Mouse (Mus musculus) hindbrain, embryonic 12.5 days (tissue): ENCODE data around the gene F2r. TPM values are rescaled to one million over a fixed set of nuclear protein-coding genes. Genes with fewer than 3 reads are reported as not detected.

ENCODE experiments used
- ATAC-seq: fragments of 200-750 bp; cut with Nextera tagmentation; 2 replicates; pipeline ENCODE4 v1.8.0; 2017; ENCODE audit warnings: moderate TSS enrichment; ENCODE audit not compliant: low FRiP score
- H3K27ac ChIP-seq: fragments of 300-500 bp; sonication (generic); 2 replicates; pipeline ENCODE4 v1.5.1; 2016; ENCODE audit warnings: mild to moderate bottlenecking
- H3K27me3 ChIP-seq: fragments of 300-500 bp; sonication (generic); 2 replicates; pipeline ENCODE4 v1.6.1; 2016; ENCODE audit warnings: mild to moderate bottlenecking
- H3K36me3 ChIP-seq: fragments of 300-500 bp; sonication (generic); 2 replicates; pipeline ENCODE4 v1.6.1; 2016; ENCODE audit warnings: mild to moderate bottlenecking
- H3K4me1 ChIP-seq: fragments of 300-500 bp; sonication (generic); 2 replicates; pipeline ENCODE4 v1.6.1; 2016
- H3K4me2 ChIP-seq: fragments of 300-500 bp; sonication (generic); replicated peaks from 2 replicates; pipeline ENCODE4 v1.6.1; 2016; ENCODE audit warnings: mild to moderate bottlenecking
- H3K4me3 ChIP-seq: fragments of 300-500 bp; sonication (generic); 2 replicates; pipeline ENCODE4 v1.5.1; 2016; ENCODE audit warnings: mild to moderate bottlenecking
- H3K9ac ChIP-seq: fragments of 300-500 bp; sonication (generic); 2 replicates; pipeline ENCODE4 v1.6.1; 2016; ENCODE audit warnings: mild to moderate bottlenecking, moderate library complexity
- H3K9me3 ChIP-seq: fragments of 300-500 bp; sonication (generic); replicated peaks from 2 replicates; pipeline ENCODE4 v1.6.1; 2016; ENCODE audit warnings: mild to moderate bottlenecking
- WGBS: fragments of 180-500 bp; shearing (Covaris S2); methylation state at CpG from one replicate; pipeline ENCODE4 v1.1.7; 2016; 5-methylcytosine and 5-hydroxymethylcytosine counted together
- polyA plus RNA-seq: library from polyadenylated mRNA; unstranded; fragments of >200 nt; fragmentation: Nextera tagmentation; extraction: Ambion mirVana; gene quantifications from 2 replicates; pipeline ENCODE4 v1.2.1, GENCODE M21; 2016

Gene F2r
- polyA plus RNA-seq, 1 experiment from 2014 or later, result 102 TPM

- no peak overlapping the region for H3K9ac ChIP-seq
- H3K36me3 ChIP-seq, result peaks cover 12% of the 10 kb centered on the region; the same call in 1 of the 2 replicates
- H3K27me3 ChIP-seq, result no peaks in the 10 kb centered on the region
- H3K4me2 ChIP-seq, result no peak overlapping the region
- H3K27ac ChIP-seq, result no peak overlapping the region
- no peak overlapping the region for H3K4me3 ChIP-seq
- no peaks in the 10 kb centered on the region for H3K9me3 ChIP-seq
- no peaks in the 10 kb centered on the region for H3K4me1 ChIP-seq
- no peak for ATAC-seq
- WGBS, result 67% methylated on average over 7 of the region's 7 CpGs
These were observed 8.4 kb upstream of the F2r start for GRCm38 (mm10) chr13:95626696-95627095.

- Histone ChIP-seq H3K27ac (no peak overlapping the region), H3K4me1 (peaks cover 6% of the 10 kb centered on the region; the same call in 1 of the 2 replicates), H3K9me3 (no peaks in the 10 kb centered on the region), H3K4me3 (no peak overlapping the region), H3K36me3 (no peaks in the 10 kb centered on the region), H3K27me3 (no peaks in the 10 kb centered on the region), H3K9ac (no peak overlapping the region), H3K4me2 (no peak overlapping the region)
- WGBS, result 72% methylated on average over 3 of the region's 3 CpGs
- ATAC-seq, result no peak
These were observed 4.8 kb upstream of the F2r start for GRCm38 (mm10) chr13:95623042-95623441.

GRCm38 (mm10) chr13:95621563-95621962, 3.3 kb upstream of the F2r start:
- Histone ChIP-seq H3K9me3 (no peaks in the 10 kb centered on the region), H3K27me3 (no peaks in the 10 kb centered on the region), H3K36me3 (no peaks in the 10 kb centered on the region), H3K4me2 (no peak overlapping the region), H3K9ac (no peak overlapping the region), H3K27ac (no peak overlapping the region), H3K4me3 (no peak overlapping the region), H3K4me1 (peaks cover 12% of the 10 kb centered on the region)
- no peak for ATAC-seq
- 76% methylated on average over 3 of the region's 3 CpGs for WGBS

GRCm38 (mm10) chr13:95618859-95619258, 572 bp upstream of the F2r start:
- 11% methylated on average over 13 of the region's 13 CpGs for WGBS

GRCm38 (mm10) chr13:95617671-95618171, 566 bp downstream of the F2r start:
- peak overlapping the region; percentile 75 for H3K27ac ChIP-seq
- no peaks in the 10 kb centered on the region for H3K9me3 ChIP-seq
- ATAC-seq, result peak; percentile 69
- H3K9ac ChIP-seq, result peak overlapping the region; percentile 93
- no peaks in the 10 kb centered on the region for H3K27me3 ChIP-seq
- 1% methylated on average over 21 of the region's 21 CpGs for WGBS
- H3K36me3 ChIP-seq, result no peaks in the 10 kb centered on the region
- H3K4me3 ChIP-seq, result peak overlapping the region; percentile 86
- peak overlapping the region; percentile 74 for H3K4me2 ChIP-seq
- H3K4me1 ChIP-seq, result peaks cover 35% of the 10 kb centered on the region

More at GRCm38 (mm10) chr13:95618859-95619258, 572 bp upstream of the F2r start:
- ATAC-seq, result 0 out of 2 replicates have a peak, but pooled peaks have one; percentile 11
- Histone ChIP-seq H3K9ac (peak overlapping the region; percentile 93), H3K9me3 (no peaks in the 10 kb centered on the region), H3K4me2 (peak overlapping the region; percentile 74), H3K27ac (peak overlapping the region; percentile 75; the same call in 1 of the 2 replicates), H3K4me1 (peaks cover 35% of the 10 kb centered on the region), H3K27me3 (no peaks in the 10 kb centered on the region), H3K4me3 (peak overlapping the region; percentile 86), H3K36me3 (no peaks in the 10 kb centered on the region)

- WGBS, result 9% methylated on average over 17 of the region's 17 CpGs
- H3K27ac ChIP-seq, result no peak overlapping the region
- no peak for ATAC-seq
These were observed 1.1 kb downstream of the F2r start for GRCm38 (mm10) chr13:95617082-95617670.

GRCm38 (mm10) chr13:95616512-95616911, 1.8 kb downstream of the F2r start:
- H3K4me1 ChIP-seq, result peaks cover 35% of the 10 kb centered on the region
- peak overlapping the region; percentile 93 for H3K9ac ChIP-seq
- peak overlapping the region; percentile 86 for H3K4me3 ChIP-seq
- no peak overlapping the region for H3K27ac ChIP-seq
- peak overlapping the region; percentile 74 for H3K4me2 ChIP-seq
- H3K9me3 ChIP-seq, result no peaks in the 10 kb centered on the region
- peaks cover 6% of the 10 kb centered on the region; the same call in 1 of the 2 replicates for H3K36me3 ChIP-seq
- 65% methylated on average over 11 of the region's 11 CpGs for WGBS
- no peak for ATAC-seq
- H3K27me3 ChIP-seq, result no peaks in the 10 kb centered on the region

More at GRCm38 (mm10) chr13:95617082-95617670, 1.1 kb downstream of the F2r start:
- Histone ChIP-seq H3K27me3 (no peaks in the 10 kb centered on the region), H3K9ac (peak overlapping the region; percentile 93), H3K4me2 (peak overlapping the region; percentile 74), H3K9me3 (no peaks in the 10 kb centered on the region), H3K36me3 (no peaks in the 10 kb centered on the region), H3K4me1 (peaks cover 35% of the 10 kb centered on the region), H3K4me3 (peak overlapping the region; percentile 86)

GRCm38 (mm10) chr13:95614757-95615156, 3.5 kb downstream of the F2r start:
- peak overlapping the region; percentile 8 for H3K4me2 ChIP-seq
- H3K4me3 ChIP-seq, result no peak overlapping the region
- H3K4me1 ChIP-seq, result peaks cover 35% of the 10 kb centered on the region
- H3K9ac ChIP-seq, result no peak overlapping the region; the same call in 1 of the 2 replicates
- peaks cover 16% of the 10 kb centered on the region for H3K36me3 ChIP-seq
- H3K9me3 ChIP-seq, result no peaks in the 10 kb centered on the region
- no peaks in the 10 kb centered on the region for H3K27me3 ChIP-seq
- WGBS, result 73% methylated on average over 6 of the region's 6 CpGs
- no peak for ATAC-seq
- H3K27ac ChIP-seq, result peak overlapping the region; percentile 35; the same call in 1 of the 2 replicates

- Histone ChIP-seq H3K4me1 (peaks cover 29% of the 10 kb centered on the region), H3K4me2 (no peak overlapping the region), H3K27ac (no peak overlapping the region), H3K9ac (no peak overlapping the region), H3K27me3 (no peaks in the 10 kb centered on the region), H3K9me3 (no peaks in the 10 kb centered on the region), H3K4me3 (no peak overlapping the region), H3K36me3 (peaks cover 19% of the 10 kb centered on the region)
- 90% methylated on average over 10 of the region's 10 CpGs for WGBS
- no peak for ATAC-seq
These were observed 6.0 kb downstream of the F2r start for GRCm38 (mm10) chr13:95612243-95612642.

- ATAC-seq, result no peak
- H3K9ac ChIP-seq, result no peak overlapping the region
- H3K9me3 ChIP-seq, result no peaks in the 10 kb centered on the region
- peaks cover 25% of the 10 kb centered on the region for H3K4me1 ChIP-seq
- peaks cover 19% of the 10 kb centered on the region for H3K36me3 ChIP-seq
- WGBS, result 85% methylated on average over 4 of the region's 4 CpGs
- no peak overlapping the region for H3K4me3 ChIP-seq
- H3K27ac ChIP-seq, result no peak overlapping the region
- no peaks in the 10 kb centered on the region for H3K27me3 ChIP-seq
- H3K4me2 ChIP-seq, result no peak overlapping the region
These were observed 6.5 kb downstream of the F2r start for GRCm38 (mm10) chr13:95611752-95612151.

- ATAC-seq, result no peak
- Histone ChIP-seq H3K4me2 (no peak overlapping the region), H3K4me3 (no peak overlapping the region), H3K27me3 (no peaks in the 10 kb centered on the region), H3K4me1 (peaks cover 17% of the 10 kb centered on the region), H3K9ac (no peak overlapping the region), H3K9me3 (no peaks in the 10 kb centered on the region), H3K36me3 (peaks cover 24% of the 10 kb centered on the region), H3K27ac (no peak overlapping the region)
- 87% methylated on average over 16 of the region's 16 CpGs for WGBS
These were observed 7.3 kb downstream of the F2r start for GRCm38 (mm10) chr13:95610786-95611562.

- H3K9ac ChIP-seq, result no peak overlapping the region
- H3K4me3 ChIP-seq, result no peak overlapping the region
- no peaks in the 10 kb centered on the region for H3K4me1 ChIP-seq
- no peak overlapping the region for H3K4me2 ChIP-seq
- H3K27ac ChIP-seq, result no peak overlapping the region
- ATAC-seq, result no peak
- H3K27me3 ChIP-seq, result no peaks in the 10 kb centered on the region
- H3K36me3 ChIP-seq, result peaks cover 35% of the 10 kb centered on the region
- H3K9me3 ChIP-seq, result no peaks in the 10 kb centered on the region
- WGBS, result 96% methylated on average over 2 of the region's 2 CpGs
These were observed 9.2 kb downstream of the F2r start for GRCm38 (mm10) chr13:95609088-95609420.
